Mouse (Mus musculus) myocyte (in vitro differentiated cells): Measurements from ENCODE around the gene Tmc2.

Source experiments
- MYOG ChIP-seq, 3 experiments: IDR thresholded peaks; one replicate each; pipeline ENCODE4 v1.6.1; 2011; ENCODE audit warnings: control low read depth in 2 of 3, low read depth in 2 of 3, mild to moderate bottlenecking in 2 of 3; ENCODE audit not compliant: insufficient read length in 2 of 3, control insufficient read depth in 1 of 3, insufficient read depth in 1 of 3
- POLR2A ChIP-seq: IDR thresholded peaks from one replicate; pipeline ENCODE4 v1.6.1; 2011; ENCODE audit warnings: low read depth, mild to moderate bottlenecking, control low read depth, moderate library complexity; ENCODE audit not compliant: insufficient read length
- USF1 ChIP-seq: IDR thresholded peaks from one replicate; pipeline ENCODE4 v1.6.1; 2011; ENCODE audit warnings: low read depth, mild to moderate bottlenecking, control low read depth, moderate library complexity

GRCm38 (mm10) chr2:130260822-130261221, 65.8 kb downstream of the Tmc2 start:
- TF ChIP-seq USF1: no peak
- no peak for TF ChIP-seq POLR2A
- no peak for TF ChIP-seq MYOG (IDR thresholded peaks at IDR 0.05; ENCODE audit: control insufficient read depth in 1 of 3, insufficient read depth in 1 of 3, insufficient read length in 2 of 3, low read depth in 2 of 3)
